Mouse (Mus musculus) brain, embryonic 14.5 days (tissue): ENCODE measurements around the gene Dctn5. TPM values are rescaled to one million over a fixed set of nuclear protein-coding genes. Genes with fewer than 3 reads are reported as not detected.

Source experiments
- DNase-seq: peaks from one replicate; pipeline ENCODE4 v3.0.0-alpha.2; 2011; ENCODE audit warnings: low read depth
- CTCF ChIP-seq: fragments of 200-500 bp; IDR thresholded peaks from 2 replicates; pipeline ENCODE4 v1.5.1; 2012; ENCODE audit warnings: inconsistent platforms, mild to moderate bottlenecking, moderate library complexity, borderline replicate concordance; ENCODE audit not compliant: insufficient read depth, insufficient read length; ENCODE audit errors: extremely low read depth
- POLR2A ChIP-seq: fragments of 200-500 bp; IDR thresholded peaks from 2 replicates; pipeline ENCODE4 v1.6.1; 2012; ENCODE audit warnings: mild to moderate bottlenecking, inconsistent platforms, borderline replicate concordance; ENCODE audit not compliant: poor library complexity, insufficient read depth, insufficient read length, severe bottlenecking; ENCODE audit errors: extremely low read depth
- polyA plus RNA-seq: library from polyadenylated mRNA; depleted of rRNA; stranded (reverse); fragments of >200 nt; gene quantifications from 2 replicates; pipeline ENCODE4 v1.2.3, GENCODE M21; 2012; rRNA removed

The Dctn5 gene
- polyA plus RNA-seq, 1 experiment, result 128 TPM

DNA sequence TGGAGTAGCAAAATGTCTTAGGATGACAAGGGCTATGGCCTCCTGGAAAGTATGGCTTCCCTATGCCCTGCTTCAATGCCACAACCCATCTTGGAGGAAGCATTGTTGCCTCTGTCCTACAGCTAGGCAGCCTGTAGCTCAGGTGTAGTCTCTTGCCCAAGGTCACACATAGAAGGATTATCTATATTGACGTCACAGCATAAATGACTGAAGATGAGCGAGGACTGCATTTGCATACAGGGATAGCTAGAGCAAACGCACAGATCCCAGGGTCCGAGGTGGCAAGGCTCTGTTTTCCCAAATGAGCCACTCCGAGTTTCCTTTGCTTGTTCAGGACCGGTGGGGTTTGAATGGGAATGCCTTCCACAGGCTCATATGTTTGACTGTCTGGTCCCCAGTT lies 37.9 kb downstream of the Dctn5 start:
- no peak for DNase-seq
- no peak for TF ChIP-seq CTCF

DNA sequence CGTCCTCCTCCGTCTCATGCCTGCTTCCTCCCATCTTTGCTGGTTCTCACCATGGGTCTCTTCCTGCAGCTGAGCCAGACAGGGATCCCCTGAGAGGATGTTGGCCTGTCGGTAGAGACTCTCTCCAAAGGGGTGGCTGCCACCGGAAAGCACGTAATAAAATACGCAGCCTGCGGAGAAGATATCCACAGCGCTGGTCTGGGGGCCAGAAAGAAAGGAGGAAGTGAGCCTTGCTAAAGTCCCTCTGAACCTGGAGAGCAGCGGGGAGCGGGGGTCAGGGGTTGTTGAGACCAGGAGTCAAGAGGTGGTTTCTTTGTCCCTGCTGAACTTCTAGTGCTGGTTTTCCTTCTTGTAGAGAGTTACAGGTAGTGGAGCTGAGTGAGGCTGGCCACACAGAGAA lies 38.8 kb downstream of the Dctn5 start:
- TF ChIP-seq POLR2A, result no peak
- no peak for TF ChIP-seq CTCF

DNA sequence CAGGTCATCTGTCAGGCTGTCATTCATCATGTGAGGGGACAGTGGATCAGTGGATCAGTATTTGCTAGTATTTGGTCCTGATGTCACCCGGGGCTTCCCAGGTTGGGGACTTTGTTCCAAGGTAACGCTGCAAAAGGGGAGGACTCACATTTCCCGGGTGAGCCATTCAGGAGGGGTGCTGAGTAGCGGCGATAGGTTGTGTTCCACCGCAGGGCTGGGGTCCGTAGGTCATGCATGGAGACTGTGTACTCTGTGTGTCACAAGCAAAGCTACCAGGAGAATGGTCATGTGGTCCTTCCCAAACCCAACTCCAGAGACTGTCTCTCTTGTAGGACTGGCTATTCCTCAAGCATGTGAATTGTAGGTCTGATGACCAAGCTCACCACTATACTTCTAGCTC lies 47.9 kb downstream of the Dctn5 start:
- DNase-seq, result no peak
- TF ChIP-seq CTCF, result no peak
- TF ChIP-seq POLR2A, result no peak

More for the DNA sequence above, 38.8 kb downstream of the Dctn5 start:
- DNase-seq, result no peak

- no peak for DNase-seq
- TF ChIP-seq POLR2A, result no peak
- TF ChIP-seq CTCF, result no peak
Measured at GRCm38 (mm10) chr7:122184569-122184968, 51.7 kb downstream of the Dctn5 start.

DNA sequence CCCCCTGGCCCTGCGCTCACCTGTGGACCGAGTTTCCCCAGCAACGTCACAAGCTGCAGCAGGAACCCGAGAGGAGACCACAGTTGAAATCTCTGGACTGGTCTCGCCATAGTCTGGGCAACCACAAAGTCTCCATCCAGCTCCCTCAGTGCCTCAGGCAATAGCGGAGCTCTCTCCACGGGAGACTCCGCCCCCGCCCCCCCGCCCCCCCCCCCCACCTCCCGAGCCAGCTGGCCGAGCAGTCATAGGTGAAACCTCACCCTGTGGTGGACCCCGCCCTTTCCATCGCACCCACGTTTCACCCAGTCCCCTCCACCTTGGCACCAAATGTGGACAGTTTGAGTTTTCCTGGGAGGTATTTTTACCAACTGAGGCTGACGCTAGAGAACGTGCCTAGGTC lies 53.2 kb downstream of the Dctn5 start, which contains the start of gene Ern2:
Gene Ern2 (minus strand): TSS at position 165 of the 400 bp plus-strand sequence.
- no peak for DNase-seq

GRCm38 (mm10) chr7:122189484-122189883 lies 56.6 kb downstream of the Dctn5 start:
- DNase-seq, result peak; percentile 59
- TF ChIP-seq POLR2A (no peak), CTCF (peak; percentile 82; the same call in 1 of the 2 replicates)

More for the DNA sequence above, 53.2 kb downstream of the Dctn5 start, which contains the start of gene Ern2:
- no peak for TF ChIP-seq POLR2A
- TF ChIP-seq CTCF, result no peak

DNA sequence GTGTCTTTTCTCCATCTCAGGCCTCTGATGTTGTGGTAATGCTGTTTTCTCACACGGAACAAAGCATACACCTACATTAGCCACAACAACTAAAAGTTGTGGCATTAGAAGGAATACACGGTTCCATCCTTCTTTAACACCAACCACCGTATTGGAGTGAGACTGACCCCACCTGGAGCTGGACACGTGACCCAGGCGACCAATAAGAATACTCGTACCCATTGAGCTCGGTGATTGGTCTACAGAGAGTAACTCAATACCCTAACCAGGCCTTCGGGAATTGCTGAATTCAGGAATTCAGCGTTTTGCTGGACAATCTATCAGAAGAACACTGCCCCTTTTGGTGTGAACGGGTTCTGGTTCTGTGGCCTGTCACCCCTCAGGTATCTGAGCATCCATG lies 58.3 kb downstream of the Dctn5 start:
- no peak for DNase-seq
- no peak for TF ChIP-seq POLR2A
- TF ChIP-seq CTCF, result no peak

- no peak for DNase-seq
- TF ChIP-seq CTCF, result no peak; the same call in 1 of the 2 replicates
- no peak for TF ChIP-seq POLR2A
Measured at GRCm38 (mm10) chr7:122193919-122194318, 61.1 kb downstream of the Dctn5 start.

GRCm38 (mm10) chr7:122196771-122197170 lies 63.9 kb downstream of the Dctn5 start:
- DNase-seq, result no peak
- TF ChIP-seq POLR2A, result no peak
- no peak for TF ChIP-seq CTCF

GRCm38 (mm10) chr7:122197306-122197705 lies 64.5 kb downstream of the Dctn5 start:
- TF ChIP-seq POLR2A, result no peak
- peak; percentile 64; the same call in 1 of the 2 replicates for TF ChIP-seq CTCF
- DNase-seq, result peak; percentile 64

Other genes starting within 250 kb of the Dctn5 start
- gene Cog7, start 151.3 kb upstream of the Dctn5 start, polyA plus RNA-seq, result 12.4 and 18.3 TPM in 2 replicates
- 83.7 and 101 TPM in 2 replicates for gene Gga2, start 111.8 kb upstream of the Dctn5 start, polyA plus RNA-seq
- 77.7 and 89.6 TPM in 2 replicates for gene Ubfd1, start 65.9 kb upstream of the Dctn5 start, polyA plus RNA-seq
- gene Ears2, start 65.8 kb upstream of the Dctn5 start, polyA plus RNA-seq, result 9.8 and 11.0 TPM in 2 replicates
- gene Ndufab1, start 31.2 kb upstream of the Dctn5 start, polyA plus RNA-seq, result 127 and 146 TPM in 2 replicates
- 4.7 and 7.4 TPM in 2 replicates for gene Palb2, start 56 bp upstream of the Dctn5 start, polyA plus RNA-seq
- gene Plk1, start 26.4 kb downstream of the Dctn5 start, polyA plus RNA-seq, result 28.6 and 40.6 TPM in 2 replicates
- 1.8 and 1.9 TPM in 2 replicates for gene Ern2, start 53.2 kb downstream of the Dctn5 start, polyA plus RNA-seq
- 1.5 and 1.9 TPM in 2 replicates for gene Chp2, start 86.5 kb downstream of the Dctn5 start, polyA plus RNA-seq
- 44.9 and 74.2 TPM in 2 replicates for gene Prkcb, start 155.7 kb downstream of the Dctn5 start, polyA plus RNA-seq